Mouse (Mus musculus) forebrain, embryonic 16.5 days (tissue): ENCODE data around the gene Gna11. TPM values are rescaled to one million over a fixed set of nuclear protein-coding genes. Genes with fewer than 3 reads are reported as not detected.

Experiments
- ATAC-seq: fragments of 200-750 bp; cut with Nextera tagmentation; 2 replicates; pipeline ENCODE4 v1.8.0; 2017; ENCODE audit warnings: mild to moderate bottlenecking, moderate library complexity
- H3K27ac ChIP-seq: fragments of 300-500 bp; sonication (generic); 2 replicates; pipeline ENCODE4 v1.5.1; 2014; ENCODE audit warnings: low read length, control low read depth
- H3K27me3 ChIP-seq: fragments of 300-500 bp; sonication (generic); replicated peaks from 2 replicates; pipeline ENCODE4 v1.6.1; 2014; ENCODE audit warnings: low read length; ENCODE audit not compliant: control insufficient read depth, insufficient read depth
- H3K36me3 ChIP-seq: fragments of 300-500 bp; sonication (generic); 2 replicates; pipeline ENCODE4 v1.6.1; 2014; ENCODE audit not compliant: control insufficient read depth, insufficient read depth
- H3K4me1 ChIP-seq: fragments of 300-500 bp; sonication (generic); replicated peaks from 2 replicates; pipeline ENCODE4 v1.6.1; 2014; ENCODE audit warnings: low read length; ENCODE audit not compliant: control insufficient read depth, insufficient read depth
- H3K4me2 ChIP-seq: fragments of 300-500 bp; sonication (generic); 2 replicates; pipeline ENCODE4 v1.6.1; 2014; ENCODE audit warnings: mild to moderate bottlenecking, low read length, control low read depth
- H3K4me3 ChIP-seq: fragments of 300-500 bp; sonication (generic); replicated peaks from 2 replicates; pipeline ENCODE4 v1.5.1; 2014; ENCODE audit warnings: mild to moderate bottlenecking, low read length, control low read depth
- H3K9ac ChIP-seq: fragments of 300-500 bp; sonication (generic); replicated peaks from 2 replicates; pipeline ENCODE4 v1.6.1; 2014; ENCODE audit warnings: low read depth, low read length, control low read depth
- H3K9me3 ChIP-seq: fragments of 300-500 bp; sonication (generic); 2 replicates; pipeline ENCODE4 v1.6.1; 2016; ENCODE audit warnings: low read length; ENCODE audit not compliant: control insufficient read depth
- WGBS: fragments of 180-500 bp; shearing (Covaris S2); extraction: QIAGEN DNeasy Blood & Tissue Kit; methylation state at CpG from one replicate; pipeline ENCODE4 v1.1.7; 2014; 5-methylcytosine and 5-hydroxymethylcytosine counted together
- polyA plus RNA-seq: library from polyadenylated mRNA; unstranded; fragments of >200 nt; fragmentation: Nextera tagmentation; extraction: Ambion mirVana; gene quantifications from 2 replicates; pipeline ENCODE4 v1.2.1, GENCODE M21; 2015

The Gna11 gene
- polyA plus RNA-seq, 1 experiment from 2014 or later, result 112 TPM

DNA sequence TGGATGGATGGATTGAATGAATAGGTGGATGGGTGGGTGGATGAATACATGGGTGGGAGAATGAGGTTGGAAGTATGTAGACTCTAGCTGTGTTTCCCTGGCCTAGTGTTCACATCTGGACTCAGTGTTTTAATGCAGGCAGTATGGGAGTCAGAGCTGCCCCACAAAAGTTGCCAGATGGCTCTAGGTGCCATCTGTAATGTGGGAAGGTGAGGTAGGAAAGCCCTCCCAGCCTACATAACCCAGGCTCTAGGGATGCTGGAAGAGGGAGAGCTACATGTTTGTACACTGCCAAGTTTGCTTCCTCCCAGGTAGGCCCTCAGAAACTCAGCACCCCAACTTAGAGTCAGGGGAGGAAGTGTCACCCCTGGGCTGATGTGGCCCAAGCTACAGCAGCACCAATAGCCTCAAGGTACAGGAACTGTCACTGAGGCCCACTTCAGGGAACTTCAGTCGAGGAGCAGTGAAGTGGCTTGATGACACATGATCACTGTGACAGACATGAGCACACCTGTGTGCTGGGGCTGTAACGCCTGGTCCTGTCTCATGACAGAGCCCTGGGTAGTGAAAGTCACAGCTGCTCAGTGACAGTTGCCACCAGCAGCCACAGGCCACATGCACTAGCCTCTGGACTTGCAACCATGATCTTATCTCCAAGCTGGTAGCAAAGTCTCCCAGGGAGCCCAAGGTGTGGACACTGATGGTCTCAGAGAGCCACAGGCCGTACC, 6.5 kb downstream of the Gna11 start:
- no peak overlapping the region for H3K9ac ChIP-seq
- H3K36me3 ChIP-seq, result no peaks in the 10 kb centered on the region
- ATAC-seq, result no peak
- no peak overlapping the region for H3K4me2 ChIP-seq
- H3K4me3 ChIP-seq, result no peak overlapping the region
- 93% methylated on average over 3 of the region's 3 CpGs for WGBS
- H3K27me3 ChIP-seq, result no peaks in the 10 kb centered on the region
- H3K9me3 ChIP-seq, result no peaks in the 10 kb centered on the region
- H3K27ac ChIP-seq, result no peak overlapping the region
- peaks cover 11% of the 10 kb centered on the region for H3K4me1 ChIP-seq

DNA sequence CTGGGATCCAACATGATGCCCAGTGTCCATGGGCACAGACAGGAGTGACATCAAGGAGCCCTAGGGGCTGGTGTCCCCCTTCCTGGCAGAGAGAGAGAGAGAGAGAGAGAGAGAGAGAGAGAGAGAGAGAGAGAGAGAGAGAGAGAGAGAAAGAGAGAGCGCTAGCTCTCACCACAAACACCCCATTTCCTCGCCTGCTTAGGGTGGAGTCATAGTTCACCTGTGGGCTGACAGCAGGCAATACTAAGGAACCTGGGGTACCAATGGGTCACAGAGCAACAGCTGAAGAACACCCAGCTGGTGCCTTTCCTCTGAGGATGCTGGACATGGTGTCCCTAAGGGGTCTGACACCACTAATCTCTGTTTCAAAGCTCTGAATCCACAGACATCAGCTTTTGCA, 7.6 kb downstream of the Gna11 start:
- no peak for ATAC-seq
- Histone ChIP-seq H3K9me3 (no peaks in the 10 kb centered on the region), H3K4me3 (no peak overlapping the region), H3K4me2 (no peak overlapping the region), H3K27ac (no peak overlapping the region), H3K4me1 (peaks cover under 1% of the 10 kb centered on the region), H3K27me3 (no peaks in the 10 kb centered on the region), H3K9ac (no peak overlapping the region), H3K36me3 (0 out of 2 replicates have a peak, but pooled peaks cover 3% of the 10 kb centered on the region)
- WGBS, result 92% methylated on average over 2 of the region's 2 CpGs

DNA sequence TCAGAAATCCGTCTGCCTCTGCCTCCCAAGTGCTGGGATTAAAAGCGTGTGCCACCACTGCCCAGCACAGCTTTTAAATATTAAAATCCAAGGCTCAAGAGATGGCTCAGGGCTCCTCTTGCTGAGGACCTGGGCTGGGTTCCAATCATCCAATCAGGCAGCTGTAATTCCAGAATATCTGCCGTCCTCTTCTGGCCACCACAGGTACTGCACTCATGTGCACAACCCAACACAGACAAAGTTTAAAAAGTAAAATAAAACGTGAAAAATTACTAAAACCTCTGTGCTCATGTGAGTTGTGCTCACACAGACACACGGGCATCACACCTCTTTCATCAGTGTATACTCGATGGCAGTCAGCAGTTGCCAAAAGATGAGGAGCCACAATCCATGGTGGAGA, 8.3 kb downstream of the Gna11 start:
- no peak for ATAC-seq
- H3K36me3 ChIP-seq, result 0 out of 2 replicates have a peak, but pooled peaks cover 4% of the 10 kb centered on the region
- H3K4me1 ChIP-seq, result no peaks in the 10 kb centered on the region
- no peaks in the 10 kb centered on the region for H3K27me3 ChIP-seq
- no peak overlapping the region for H3K27ac ChIP-seq
- H3K4me2 ChIP-seq, result no peak overlapping the region
- H3K9ac ChIP-seq, result no peak overlapping the region
- 80% methylated on average over 6 of the region's 6 CpGs for WGBS
- H3K9me3 ChIP-seq, result no peaks in the 10 kb centered on the region
- no peak overlapping the region for H3K4me3 ChIP-seq

DNA sequence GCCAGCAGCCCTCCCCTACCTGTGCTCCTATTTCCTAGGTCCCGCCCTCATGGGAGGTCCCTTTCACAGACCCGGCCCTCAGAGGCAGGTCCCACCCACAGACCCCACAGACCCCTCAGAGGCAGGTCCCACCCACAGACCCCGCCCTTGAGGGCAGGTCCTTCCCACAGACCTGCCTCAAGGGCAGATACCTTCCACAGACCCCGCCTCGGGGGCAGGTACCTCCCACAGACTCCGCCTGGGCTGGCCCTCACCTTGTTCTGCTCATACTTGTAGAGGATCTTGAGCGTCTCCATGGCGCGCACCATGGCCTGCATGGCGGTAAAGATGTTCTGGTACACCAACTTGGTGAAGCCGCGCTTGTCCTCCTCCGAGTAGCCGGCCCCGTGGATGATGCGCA, 10.2 kb downstream of the Gna11 start:
- no peak overlapping the region for H3K4me3 ChIP-seq
- H3K27ac ChIP-seq, result no peak overlapping the region
- WGBS, result 61% methylated on average over 16 of the region's 16 CpGs
- no peaks in the 10 kb centered on the region for H3K4me1 ChIP-seq
- no peak for ATAC-seq
- H3K36me3 ChIP-seq, result peaks cover 13% of the 10 kb centered on the region; the same call in 1 of the 2 replicates
- no peak overlapping the region for H3K9ac ChIP-seq
- no peaks in the 10 kb centered on the region for H3K27me3 ChIP-seq
- H3K4me2 ChIP-seq, result no peak overlapping the region
- H3K9me3 ChIP-seq, result no peaks in the 10 kb centered on the region

GRCm38 (mm10) chr10:81526779-81527178, 18.2 kb downstream of the Gna11 start:
- H3K27ac ChIP-seq, result no peak overlapping the region
- WGBS, result 18% methylated on average over 14 of the region's 14 CpGs
- no peaks in the 10 kb centered on the region for H3K4me1 ChIP-seq
- no peak overlapping the region for H3K9ac ChIP-seq
- H3K4me3 ChIP-seq, result no peak overlapping the region
- no peak overlapping the region for H3K4me2 ChIP-seq
- H3K27me3 ChIP-seq, result peaks cover 3% of the 10 kb centered on the region; the same call in 1 of the 2 replicates
- ATAC-seq, result no peak
- H3K9me3 ChIP-seq, result no peaks in the 10 kb centered on the region
- H3K36me3 ChIP-seq, result peaks cover 13% of the 10 kb centered on the region

DNA sequence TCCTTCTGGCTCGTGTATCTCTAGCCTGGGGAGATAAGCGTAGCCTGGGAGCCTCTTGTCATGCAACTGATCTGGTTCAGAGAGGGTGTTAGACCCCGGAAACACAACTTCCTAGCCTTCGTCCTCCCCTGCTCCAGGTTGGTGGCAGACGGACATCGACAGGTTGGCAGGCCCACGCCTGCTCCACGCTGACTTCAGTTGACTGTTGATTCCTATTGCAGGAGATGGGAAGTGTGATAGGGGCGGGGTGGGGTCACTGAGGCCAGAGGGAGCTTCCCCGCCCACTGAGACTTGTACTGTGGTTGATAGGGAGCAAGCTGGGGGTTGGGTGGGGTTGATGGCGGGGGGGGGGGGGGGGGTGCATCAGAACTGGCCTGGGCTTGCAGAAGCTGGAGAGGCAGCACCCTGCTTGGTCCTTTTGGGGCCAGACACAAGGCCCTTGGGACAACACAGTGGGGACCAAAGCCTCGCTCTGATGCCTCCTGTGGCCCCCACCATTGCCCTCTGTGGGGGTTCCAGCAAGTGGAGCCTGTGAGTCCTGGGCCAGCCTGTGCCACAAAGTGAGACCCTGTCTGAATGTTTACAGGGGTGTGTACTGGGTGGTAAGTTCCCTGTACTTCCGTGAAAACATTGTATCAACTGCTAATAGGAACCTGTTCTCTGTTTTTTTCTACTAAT, 19.8 kb downstream of the Gna11 start:
- no peak for ATAC-seq
- Histone ChIP-seq H3K4me2 (no peak overlapping the region), H3K4me1 (no peaks in the 10 kb centered on the region), H3K4me3 (no peak overlapping the region), H3K9ac (no peak overlapping the region), H3K27ac (no peak overlapping the region), H3K27me3 (peaks cover 3% of the 10 kb centered on the region; the same call in 1 of the 2 replicates), H3K9me3 (no peaks in the 10 kb centered on the region), H3K36me3 (peaks cover 7% of the 10 kb centered on the region)
- WGBS, result 71% methylated on average over 12 of the region's 13 CpGs

- WGBS, result 24% methylated on average over 9 of the region's 9 CpGs
These were observed 20.9 kb downstream of the Gna11 start, which contains the start of gene Gna15 for GRCm38 (mm10) chr10:81524051-81524605. Gene Gna15 (minus strand): TSS chr10:81524225.

DNA sequence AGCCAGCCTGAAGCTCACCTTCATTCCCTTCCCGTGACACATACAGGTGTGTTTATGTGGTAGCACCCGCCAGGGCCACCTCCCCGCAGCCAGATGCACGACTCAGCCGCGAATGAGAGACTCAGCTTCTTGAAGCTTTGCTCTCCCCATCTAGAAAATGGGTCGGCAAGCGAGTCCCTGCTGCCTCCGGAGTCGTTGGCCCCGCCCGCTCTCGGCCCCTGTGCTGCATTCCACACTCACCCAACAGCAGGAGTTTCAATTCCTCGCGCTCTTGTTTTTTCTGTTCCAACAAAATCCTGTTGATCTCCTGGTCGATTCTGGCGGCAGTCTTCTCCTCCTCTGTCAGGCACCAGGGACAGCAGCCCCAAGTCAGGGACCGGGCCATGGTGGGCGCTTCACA, 21.4 kb downstream of the Gna11 start:
- Histone ChIP-seq H3K36me3 (no peaks in the 10 kb centered on the region), H3K27me3 (peaks cover 3% of the 10 kb centered on the region; the same call in 1 of the 2 replicates), H3K27ac (no peak overlapping the region), H3K4me3 (no peak overlapping the region), H3K4me2 (no peak overlapping the region), H3K4me1 (no peaks in the 10 kb centered on the region), H3K9me3 (no peaks in the 10 kb centered on the region), H3K9ac (no peak overlapping the region)
- 25% methylated on average over 19 of the region's 19 CpGs for WGBS
- ATAC-seq, result no peak

More at GRCm38 (mm10) chr10:81524051-81524605, 20.9 kb downstream of the Gna11 start, which contains the start of gene Gna15:
- H3K27ac ChIP-seq, result no peak within 1 kb of the TSS
- peaks cover 3% of the 10 kb centered on the region; the same call in 1 of the 2 replicates for H3K27me3 ChIP-seq
- no peak within 1 kb of the TSS for H3K4me2 ChIP-seq
- H3K9ac ChIP-seq, result no peak within 1 kb of the TSS
- no peaks in the 10 kb centered on the region for H3K4me1 ChIP-seq
- no peaks in the 10 kb centered on the region for H3K9me3 ChIP-seq
- H3K4me3 ChIP-seq, result no peak within 1 kb of the TSS
- ATAC-seq, result no peak
- no peaks in the 10 kb centered on the region for H3K36me3 ChIP-seq

DNA sequence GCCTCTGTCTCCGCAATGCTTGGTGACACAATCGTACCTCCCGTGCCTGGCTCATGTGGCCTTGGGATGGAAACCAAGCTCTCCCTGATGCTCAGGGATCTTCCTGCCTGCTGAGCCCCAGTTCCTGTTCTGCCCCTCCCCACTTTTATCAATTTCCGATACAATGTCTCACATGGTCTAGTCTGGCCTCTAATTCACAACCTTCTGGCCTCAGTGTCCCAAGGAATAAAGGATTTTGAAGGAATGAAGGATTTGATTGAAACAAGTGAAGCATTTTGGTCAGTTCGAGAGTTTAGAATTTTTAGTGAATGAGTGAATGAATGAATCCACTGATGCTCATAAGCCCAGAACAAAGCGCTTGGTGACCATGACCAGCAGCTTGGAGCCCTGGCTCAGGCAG, 21.8 kb downstream of the Gna11 start:
- H3K9ac ChIP-seq, result no peak overlapping the region
- no peaks in the 10 kb centered on the region for H3K36me3 ChIP-seq
- WGBS, result 75% methylated on average over 6 of the region's 6 CpGs
- H3K9me3 ChIP-seq, result no peaks in the 10 kb centered on the region
- H3K27ac ChIP-seq, result no peak overlapping the region
- peaks cover 3% of the 10 kb centered on the region; the same call in 1 of the 2 replicates for H3K27me3 ChIP-seq
- H3K4me2 ChIP-seq, result no peak overlapping the region
- ATAC-seq, result no peak
- H3K4me1 ChIP-seq, result no peaks in the 10 kb centered on the region
- no peak overlapping the region for H3K4me3 ChIP-seq
